Mouse (Mus musculus): ENCODE data around the gene Stra8. TPM values are rescaled to one million over a fixed set of nuclear protein-coding genes. Genes with fewer than 3 reads are reported as not detected.
A peak's percentile ranks its signal among the peaks of the same experiment; 100 is the strongest.

Stra8 gene
- total and polyA plus RNA-seq, 2 experiments from 2014 or later, result not detected

DNA sequence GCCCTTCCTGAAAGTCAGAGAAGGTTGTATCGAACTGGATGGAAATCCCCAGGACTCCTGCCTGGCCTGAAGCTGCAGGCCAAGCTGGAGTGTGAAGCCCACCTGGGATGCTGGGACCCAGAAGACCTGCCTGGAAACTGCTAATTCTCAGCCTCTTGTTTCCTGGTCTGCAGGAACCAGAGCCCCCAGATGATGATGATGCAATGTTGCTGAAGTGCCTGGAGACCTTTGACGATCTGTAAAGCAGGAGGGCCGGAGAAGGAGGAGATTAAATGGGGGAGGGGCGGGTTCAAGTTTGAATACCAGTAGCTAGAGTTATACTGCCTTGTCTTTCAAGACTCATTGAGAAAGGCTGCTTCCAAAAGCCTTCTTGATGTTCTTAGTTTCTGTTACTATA, 19.0 kb downstream of the Stra8 start:
- H3K4me2 ChIP-seq (ENCODE audit: low read depth, low read length), result no peak overlapping the region
- H3K9ac ChIP-seq (replicated peaks; ENCODE audit: low read length), result no peak overlapping the region
- no peak overlapping the region for H3K4me3 ChIP-seq (ENCODE audit: low read length)
- H3K27ac ChIP-seq, result no peak overlapping the region
- 48% methylated on average over 4 of the region's 4 CpGs for WGBS
- H3K9me3 ChIP-seq (ENCODE audit: low read length), result no peaks in the 10 kb centered on the region
- ATAC-seq, result no peak
- DNase-seq (ENCODE audit: low spot score), result no peak
- TF ChIP-seq CTCF (IDR thresholded peaks at IDR 0.05; ENCODE audit: low read depth), result no peak
- no peaks in the 10 kb centered on the region for H3K36me3 ChIP-seq (ENCODE audit: insufficient read depth, low read length)
- H3K4me1 ChIP-seq (ENCODE audit: insufficient read depth, low read length), result no peaks in the 10 kb centered on the region
- no peaks in the 10 kb centered on the region for H3K27me3 ChIP-seq (ENCODE audit: insufficient read depth, low read length)

DNA sequence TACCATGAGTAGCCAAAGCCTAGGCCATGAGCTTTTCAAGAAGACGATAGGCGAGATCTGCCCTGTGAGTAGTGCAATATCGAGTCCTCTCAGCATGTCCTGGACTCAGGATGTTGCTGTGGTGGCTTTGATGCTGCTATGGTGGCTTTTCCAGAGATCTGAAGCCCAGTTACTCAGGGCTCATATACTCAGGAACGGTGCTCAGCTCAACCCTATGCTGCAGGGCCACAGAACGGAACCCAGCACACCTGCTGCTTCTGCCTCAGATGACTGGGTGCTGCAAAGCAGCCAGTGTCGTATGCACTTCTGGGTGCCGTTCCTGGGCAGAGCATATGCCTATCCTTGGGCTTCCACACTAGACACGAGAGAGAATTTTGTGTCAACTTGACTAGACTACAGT, 19.5 kb downstream of the Stra8 start:
- no peak for TF ChIP-seq CTCF (IDR thresholded peaks at IDR 0.05; ENCODE audit: low read depth)
- WGBS, result 91% methylated on average over 8 of the region's 8 CpGs
- no peak overlapping the region for H3K4me3 ChIP-seq (ENCODE audit: low read length)

DNA sequence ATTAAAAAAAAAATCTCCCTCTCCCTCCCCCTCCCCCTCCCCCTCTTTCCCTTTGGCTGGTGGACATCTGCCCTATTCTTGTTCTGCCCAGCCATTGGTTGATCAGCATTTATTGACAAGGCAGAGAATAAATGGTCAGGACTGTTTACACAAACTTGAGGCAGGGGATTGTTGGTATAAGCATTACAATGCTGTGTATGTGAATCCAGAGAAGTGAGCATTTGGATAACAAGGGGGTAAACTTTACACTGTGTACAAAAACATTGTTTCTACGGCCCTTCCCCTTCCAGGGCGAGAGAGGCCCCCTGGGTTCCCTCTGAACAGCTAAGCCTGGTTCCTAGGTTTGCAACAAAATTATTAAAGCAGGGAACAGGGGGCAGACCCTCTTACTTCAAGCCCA, 21.5 kb downstream of the Stra8 start:
- WGBS, result 84% methylated on average over 2 of the region's 2 CpGs
- Histone ChIP-seq H3K27ac (no peak overlapping the region), H3K4me2 (ENCODE audit: low read depth, low read length) (no peak overlapping the region), H3K4me3 (ENCODE audit: low read length) (no peak overlapping the region), H3K9ac (replicated peaks; ENCODE audit: low read length) (no peak overlapping the region), H3K36me3 (ENCODE audit: insufficient read depth, low read length) (no peaks in the 10 kb centered on the region), H3K4me1 (ENCODE audit: insufficient read depth, low read length) (no peaks in the 10 kb centered on the region), H3K27me3 (ENCODE audit: insufficient read depth, low read length) (no peaks in the 10 kb centered on the region), H3K9me3 (ENCODE audit: low read length) (no peaks in the 10 kb centered on the region)
- ATAC-seq (no peak), DNase-seq (ENCODE audit: low spot score) (no peak)
- TF ChIP-seq CTCF (IDR thresholded peaks at IDR 0.05; ENCODE audit: low read depth), result no peak

More for the DNA sequence above, 19.5 kb downstream of the Stra8 start:
- ATAC-seq (no peak), DNase-seq (ENCODE audit: low spot score) (no peak)
- H3K36me3 ChIP-seq (ENCODE audit: insufficient read depth, low read length), result no peaks in the 10 kb centered on the region
- H3K9ac ChIP-seq (replicated peaks; ENCODE audit: low read length), result no peak overlapping the region
- H3K27ac ChIP-seq, result no peak overlapping the region
- no peak overlapping the region for H3K4me2 ChIP-seq (ENCODE audit: low read depth, low read length)
- H3K27me3 ChIP-seq (ENCODE audit: insufficient read depth, low read length), result no peaks in the 10 kb centered on the region
- no peaks in the 10 kb centered on the region for H3K9me3 ChIP-seq (ENCODE audit: low read length)
- H3K4me1 ChIP-seq (ENCODE audit: insufficient read depth, low read length), result no peaks in the 10 kb centered on the region

DNA sequence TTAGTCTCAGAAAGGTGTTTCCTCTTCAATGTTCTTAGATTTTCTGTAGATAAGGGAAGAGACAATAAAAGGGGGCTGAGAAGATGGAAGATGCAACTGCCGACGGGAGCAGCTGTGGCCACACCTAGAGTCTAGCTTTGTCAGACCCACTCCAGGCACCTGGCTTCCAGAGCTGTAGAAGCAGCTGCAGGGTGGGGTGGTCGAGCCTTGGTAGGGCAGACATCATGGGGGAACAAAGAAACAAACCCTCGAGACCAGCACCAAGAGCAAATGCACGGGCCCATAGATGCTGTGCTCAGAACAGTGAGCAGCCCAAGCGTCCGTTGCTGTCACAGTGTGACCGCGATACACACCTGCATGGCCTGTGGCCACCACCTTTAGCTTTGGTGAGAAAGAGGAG, 22.5 kb downstream of the Stra8 start:
- no peak overlapping the region for H3K4me2 ChIP-seq (ENCODE audit: low read depth, low read length)
- no peak for TF ChIP-seq CTCF (IDR thresholded peaks at IDR 0.05; ENCODE audit: low read depth)
- no peaks in the 10 kb centered on the region for H3K9me3 ChIP-seq (ENCODE audit: low read length)
- H3K27me3 ChIP-seq (ENCODE audit: insufficient read depth, low read length), result no peaks in the 10 kb centered on the region
- no peak overlapping the region for H3K9ac ChIP-seq (replicated peaks; ENCODE audit: low read length)
- H3K27ac ChIP-seq, result no peak overlapping the region
- no peak overlapping the region for H3K4me3 ChIP-seq (ENCODE audit: low read length)
- ATAC-seq, result no peak
- 87% methylated on average over 9 of the region's 9 CpGs for WGBS
- no peak for DNase-seq (ENCODE audit: low spot score)
- no peaks in the 10 kb centered on the region for H3K4me1 ChIP-seq (ENCODE audit: insufficient read depth, low read length)
- H3K36me3 ChIP-seq (ENCODE audit: insufficient read depth, low read length), result no peaks in the 10 kb centered on the region

DNA sequence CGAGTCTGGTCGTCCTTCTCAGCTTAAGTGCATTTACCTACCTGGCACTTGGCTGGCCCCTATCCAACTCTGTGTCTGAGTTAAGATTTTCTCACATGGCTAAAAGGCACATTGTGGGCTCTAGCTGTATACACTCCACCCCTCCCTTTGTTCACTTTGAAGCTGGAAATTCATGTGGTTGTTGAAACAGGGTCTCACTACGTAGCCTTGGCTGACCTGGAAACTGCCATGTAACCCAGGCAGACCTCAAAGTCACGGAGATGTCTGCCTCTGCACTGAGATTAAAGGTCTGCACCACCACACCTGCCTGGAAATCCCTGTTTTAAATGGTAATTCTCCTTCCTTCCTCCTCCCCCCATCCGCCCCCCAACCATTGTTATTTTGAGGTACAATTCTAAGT, 23.5 kb downstream of the Stra8 start:
- ATAC-seq (no peak), DNase-seq (ENCODE audit: low spot score) (no peak)
- Histone ChIP-seq H3K27ac (no peak overlapping the region), H3K4me3 (ENCODE audit: low read length) (no peak overlapping the region), H3K4me2 (ENCODE audit: low read depth, low read length) (no peak overlapping the region), H3K9ac (replicated peaks; ENCODE audit: low read length) (no peak overlapping the region), H3K9me3 (ENCODE audit: low read length) (no peaks in the 10 kb centered on the region), H3K27me3 (ENCODE audit: insufficient read depth, low read length) (no peaks in the 10 kb centered on the region), H3K36me3 (ENCODE audit: insufficient read depth, low read length) (no peaks in the 10 kb centered on the region), H3K4me1 (ENCODE audit: insufficient read depth, low read length) (no peaks in the 10 kb centered on the region)
- TF ChIP-seq CTCF (IDR thresholded peaks at IDR 0.05; ENCODE audit: low read depth), result no peak
- 84% methylated on average over 5 of the region's 5 CpGs for WGBS

DNA sequence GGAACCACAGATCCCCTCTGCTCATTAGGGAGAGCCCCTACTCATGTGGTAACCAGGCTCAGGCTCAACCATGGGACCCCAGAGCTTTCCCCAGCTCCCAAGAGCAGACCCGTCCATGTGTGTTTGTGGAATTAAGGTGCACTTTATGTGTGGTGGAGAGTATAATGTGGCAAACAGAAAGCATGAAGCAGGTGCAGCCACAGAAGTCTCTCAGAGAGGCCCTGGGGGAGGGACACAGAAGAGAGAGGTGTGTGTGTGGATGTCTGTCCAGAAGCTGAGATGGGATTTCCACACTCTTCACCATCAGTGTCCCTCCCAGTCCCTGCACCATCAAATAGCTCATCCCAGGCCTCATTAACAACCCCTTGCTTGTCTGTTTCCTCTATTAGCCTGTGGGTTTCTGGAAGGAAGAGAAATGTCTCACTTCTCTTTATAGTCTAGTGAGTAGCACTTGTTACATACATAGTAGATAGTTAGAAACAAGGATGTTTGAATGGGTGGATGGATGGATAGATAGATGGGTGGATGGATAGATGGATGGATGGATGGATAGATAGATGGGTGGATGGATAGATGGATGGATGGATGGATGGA, 26.6 kb downstream of the Stra8 start:
- no peak for DNase-seq (ENCODE audit: low spot score)
- no peak for TF ChIP-seq CTCF (IDR thresholded peaks at IDR 0.05; ENCODE audit: low read depth)
- Histone ChIP-seq H3K9ac (replicated peaks; ENCODE audit: low read length) (no peak overlapping the region), H3K4me2 (ENCODE audit: low read depth, low read length) (no peak overlapping the region), H3K27me3 (ENCODE audit: insufficient read depth, low read length) (no peaks in the 10 kb centered on the region), H3K9me3 (ENCODE audit: low read length) (no peaks in the 10 kb centered on the region), H3K27ac (no peak overlapping the region), H3K4me3 (ENCODE audit: low read length) (no peak overlapping the region), H3K4me1 (ENCODE audit: insufficient read depth, low read length) (no peaks in the 10 kb centered on the region), H3K36me3 (ENCODE audit: insufficient read depth, low read length) (no peaks in the 10 kb centered on the region)
- WGBS, result 84% methylated on average over 1 of the region's 1 CpGs
- no peak for ATAC-seq

DNA sequence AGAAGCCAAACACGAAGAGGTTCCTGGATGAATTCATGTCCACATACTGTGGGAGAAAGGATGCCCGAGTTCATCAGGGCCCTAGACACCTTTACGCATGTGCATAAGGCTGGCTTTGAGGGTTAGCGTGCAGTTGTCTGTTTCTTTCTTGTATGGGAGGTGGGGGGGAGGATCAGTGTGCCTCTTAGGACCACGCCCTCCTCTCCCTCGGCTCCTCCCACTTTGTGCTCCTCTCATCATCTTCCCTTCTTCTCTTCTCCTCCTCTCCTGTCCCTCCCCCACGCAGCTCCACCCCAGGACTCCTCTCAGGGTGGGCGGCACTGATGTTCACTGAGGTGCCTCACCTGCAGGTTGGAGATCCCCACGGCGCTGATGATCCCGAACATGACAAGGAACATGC, 28.5 kb downstream of the Stra8 start:
- H3K9me3 ChIP-seq (ENCODE audit: low read length), result no peaks in the 10 kb centered on the region
- peak overlapping the region; percentile 5 for H3K4me3 ChIP-seq (ENCODE audit: low read length)
- no peak overlapping the region for H3K27ac ChIP-seq
- H3K4me2 ChIP-seq (ENCODE audit: low read depth, low read length), result peak overlapping the region; percentile 32
- WGBS, result 25% methylated on average over 11 of the region's 11 CpGs
- no peak for TF ChIP-seq CTCF (IDR thresholded peaks at IDR 0.05; ENCODE audit: low read depth)
- peak; percentile 54; the same call in 1 of the 2 replicates for ATAC-seq
- H3K9ac ChIP-seq (replicated peaks; ENCODE audit: low read length), result no peak overlapping the region; the same call in 1 of the 2 replicates
- no peaks in the 10 kb centered on the region for H3K36me3 ChIP-seq (ENCODE audit: insufficient read depth, low read length)
- H3K27me3 ChIP-seq (ENCODE audit: insufficient read depth, low read length), result no peaks in the 10 kb centered on the region
- no peaks in the 10 kb centered on the region for H3K4me1 ChIP-seq (ENCODE audit: insufficient read depth, low read length)
- DNase-seq (ENCODE audit: low spot score), result peak; percentile 37
